8 mouse cellular contexts compared by ENCODE assay signal in genomic region chr11:50603082-50603910, GRCm38 (mm10). TPM values are rescaled to one million over a fixed set of nuclear protein-coding genes. Genes with fewer than 3 reads are reported as not detected.
A peak's percentile ranks its signal among the peaks of the same experiment; 100 is the strongest.
DNase-seq lines count a peak whose midpoint lies in the region; ATAC-seq and TF ChIP-seq lines count a peak whose summit lies in the region.

No protein-coding gene starts in this region.

- intact Hi-C loops in heart, postnatal 14 days (cut with DNase I): loop anchor here (5.0 kb wide), 2 partner anchors 69 to 164 kb away; no protein-coding TSS in a partner anchor

- TF ChIP-seq CTCF in liver, adult 2 months (IDR thresholded peaks at IDR 0.05; ENCODE audit: low read depth, low read length): no peak

- peak; percentile 27 to 42 for DNase-seq in adrenal gland, adult 18-20 months (ENCODE audit: low spot score in 2 of 2)
- DNase-seq in adrenal gland, postnatal 4 days (ENCODE audit: low spot score in 2 of 2): no peak
- DNase-seq in adrenal gland, adult 2 months: peak; percentile 37
- peak; percentile 78 for DNase-seq in forebrain, embryonic 11.5 days (ENCODE audit: low spot score)
- peak; percentile 67 to 75 for DNase-seq in heart, postnatal 14 days
- DNase-seq in liver, adult 2 months (ENCODE audit: extremely low read depth, low read depth, low spot score): no peak
- DNase-seq in urinary bladder, adult 2 months (ENCODE audit: low spot score): peak; percentile 46

- peak overlapping the region; percentile 12; the same call in 1 of the 2 replicates for H3K9ac ChIP-seq in forebrain, embryonic 11.5 days (ENCODE audit: low read length)
- peak overlapping the region; percentile 18; the same call in 1 of the 2 replicates for H3K9ac ChIP-seq in liver, adult 2 months (ENCODE audit: low read depth, low read length)
- peak overlapping the region; percentile 27; the same call in 1 of the 2 replicates for H3K9ac ChIP-seq in neural tube, embryonic 12.5 days

- H3K4me3 ChIP-seq in forebrain, embryonic 11.5 days (ENCODE audit: low read depth, low read length): peak overlapping the region; percentile 54
- peak overlapping the region; percentile 57; the same call in 1 of the 2 replicates for H3K4me3 ChIP-seq in liver, adult 2 months (ENCODE audit: insufficient read depth, low read depth, low read length)
- peak overlapping the region; percentile 58 for H3K4me3 ChIP-seq in neural tube, embryonic 12.5 days

- H3K27ac ChIP-seq in forebrain, embryonic 11.5 days (ENCODE audit: low read depth, low read length): no peak overlapping the region
- no peak overlapping the region for H3K27ac ChIP-seq in liver, adult 2 months (replicated peaks; ENCODE audit: insufficient read depth, low read depth, low read length)
- H3K27ac ChIP-seq in neural tube, embryonic 12.5 days: no peak overlapping the region

- peaks cover 8% of the 10 kb centered on the region; the same call in 1 of the 2 replicates for H3K4me1 ChIP-seq in forebrain, embryonic 11.5 days (replicated peaks; ENCODE audit: control insufficient read depth, insufficient read depth, low read length)
- H3K4me1 ChIP-seq in liver, adult 2 months (ENCODE audit: control insufficient read depth, insufficient read depth, low read length): no peaks in the 10 kb centered on the region
- peaks cover 18% of the 10 kb centered on the region for H3K4me1 ChIP-seq in neural tube, embryonic 12.5 days

- peak overlapping the region; percentile 99 for H3K4me2 ChIP-seq in forebrain, embryonic 11.5 days (ENCODE audit: low read depth, low read length, severe bottlenecking)
- H3K4me2 ChIP-seq in neural tube, embryonic 12.5 days (replicated peaks): peak overlapping the region; percentile 99

- 1% methylated on average over 52 of the region's 52 CpGs for WGBS in forebrain, embryonic 11.5 days
- WGBS in liver, adult 2 months: 4% methylated on average over 52 of the region's 52 CpGs
- under 1% methylated on average over 52 of the region's 52 CpGs for WGBS in neural tube, embryonic 12.5 days

- no peaks in the 10 kb centered on the region for H3K9me3 ChIP-seq in forebrain, embryonic 11.5 days (ENCODE audit: control insufficient read depth, low read length)
- no peaks in the 10 kb centered on the region for H3K9me3 ChIP-seq in neural tube, embryonic 12.5 days

- ATAC-seq in forebrain, embryonic 11.5 days (replicated peaks; ENCODE audit: low FRiP score): peak; percentile 63
- ATAC-seq in neural tube, embryonic 12.5 days (ENCODE audit: low FRiP score, low read depth): peak; percentile 46

- TF ChIP-seq POLR2A in liver, adult 2 months (IDR thresholded peaks at IDR 0.05; ENCODE audit: extremely low read depth, insufficient read depth, low read length): no peak

- no peaks in the 10 kb centered on the region for H3K79me2 ChIP-seq in liver, adult 2 months (ENCODE audit: control insufficient read depth, insufficient read depth, low read length)

- peaks cover 52% of the 10 kb centered on the region for H3K27me3 ChIP-seq in forebrain, embryonic 11.5 days (ENCODE audit: control insufficient read depth, insufficient read depth, low read length)
- peaks cover 22% of the 10 kb centered on the region for H3K27me3 ChIP-seq in liver, adult 2 months (ENCODE audit: control insufficient read depth, insufficient read depth, low read length)
- H3K27me3 ChIP-seq in neural tube, embryonic 12.5 days (replicated peaks): peaks cover 59% of the 10 kb centered on the region

- H3K36me3 ChIP-seq in forebrain, embryonic 11.5 days (ENCODE audit: control insufficient read depth, insufficient read depth, low read length): no peaks in the 10 kb centered on the region
- no peaks in the 10 kb centered on the region for H3K36me3 ChIP-seq in liver, adult 2 months (ENCODE audit: control insufficient read depth, insufficient read depth, low read length)
- H3K36me3 ChIP-seq in neural tube, embryonic 12.5 days: no peaks in the 10 kb centered on the region

RNA-seq across cellular contexts. Expression of gene Adamts2, which starts 1.4 kb away (rescaled TPM):
- total RNA-seq in adrenal gland, adult 18-20 months (2021): 1 to 10 TPM; 3.2 to 9.9 TPM
- total RNA-seq in adrenal gland, postnatal 4 days (2021): 10 to 100 TPM; 17.4 to 17.8 TPM
- 1 to 10 TPM; 4.4 to 9.1 TPM for total RNA-seq in adrenal gland, adult 2 months (2021)
- polyA plus RNA-seq in adrenal gland, adult 2 months (2012; rRNA removed): 10.0 and 10.8 TPM in 2 replicates
- polyA plus RNA-seq in forebrain, embryonic 11.5 days (2014; fragmentation: Nextera tagmentation; extraction: Ambion mirVana): 1.0 and 1.6 TPM in 2 replicates
- 10 to 100 TPM; 26.4 to 30.9 TPM for total RNA-seq in heart, postnatal 14 days (2021)
- 1.4 and 2.1 TPM in 2 replicates for total RNA-seq in liver, adult 2 months (2014; rRNA removed)
- polyA plus RNA-seq in liver, adult 2 months (2012; rRNA removed): 2.3 and 2.6 TPM in 2 replicates
- polyA plus RNA-seq in neural tube, embryonic 12.5 days (2016; fragmentation: Nextera tagmentation; extraction: Ambion mirVana): 2.7 and 3.3 TPM in 2 replicates
- 30.9 and 45.5 TPM in 2 replicates for polyA plus RNA-seq in urinary bladder, adult 2 months (2012; rRNA removed)

Comparison
In these comparisons a context has a peak if more than half of its experiments do, and no peak if none do; other contexts are left out.
1. DNase-seq: peak in adrenal gland, adult 18-20 months (2 of 2), adrenal gland, adult 2 months (single experiment), forebrain, embryonic 11.5 days (single experiment), heart, postnatal 14 days (2 of 2) and urinary bladder, adult 2 months (single experiment); none in adrenal gland, postnatal 4 days (0 of 2) and liver, adult 2 months (single experiment).
2. Peak in every context shown above with its lines, with median percentiles within 50 percentile points of each other: H3K4me3 ChIP-seq and H3K9ac ChIP-seq.